Mouse (Mus musculus) E14TG2a.4 (cell line): Measurements from ENCODE around the gene Cdk17.

Source experiments
- H3K27me3 ChIP-seq: 2 replicates; pipeline ENCODE4 v1.6.1; 2014; ENCODE audit warnings: low read length, control low read depth; ENCODE audit not compliant: insufficient read depth
- H3K36me3 ChIP-seq: 2 replicates; pipeline ENCODE4 v1.6.1; 2014; ENCODE audit warnings: low read length, control low read depth; ENCODE audit not compliant: insufficient read depth
- H3K4me1 ChIP-seq: replicated peaks from 2 replicates; pipeline ENCODE4 v1.6.1; 2014; ENCODE audit warnings: low read depth, low read length, control low read depth
- H3K4me3 ChIP-seq: replicated peaks from 2 replicates; pipeline ENCODE4 v1.5.1; 2014; ENCODE audit warnings: mild to moderate bottlenecking, low read length
- H3K9me3 ChIP-seq: 2 replicates; pipeline ENCODE4 v1.6.1; 2014; ENCODE audit warnings: low read length, control low read depth
- CTCF ChIP-seq: conservative IDR thresholded peaks from 2 replicates; pipeline ENCODE4 v1.5.1; 2014; ENCODE audit warnings: low read length
- NANOG ChIP-seq: IDR thresholded peaks from 2 replicates; pipeline ENCODE4 v1.6.1; 2014; ENCODE audit warnings: borderline replicate concordance, low read length, mixed read lengths
- POU5F1 ChIP-seq: IDR thresholded peaks from 2 replicates; pipeline ENCODE4 v1.6.1; 2014; ENCODE audit warnings: low read length, borderline replicate concordance

The Cdk17 gene

GRCm38 (mm10) chr10:93310721-93311411, 150.2 kb downstream of the Cdk17 start, which contains the start of gene Elk3:
Gene Elk3 (minus strand): TSS chr10:93311135.
- Histone ChIP-seq H3K4me1 (peaks cover 30% of the 10 kb centered on the region), H3K27me3 (peaks cover 21% of the 10 kb centered on the region), H3K36me3 (no peaks in the 10 kb centered on the region), H3K9me3 (no peaks in the 10 kb centered on the region), H3K4me3 (peak within 1 kb of the TSS; percentile 79)
- TF ChIP-seq CTCF (no peak), NANOG (no peak), POU5F1 (no peak)

- Histone ChIP-seq H3K9me3 (no peaks in the 10 kb centered on the region), H3K27me3 (peaks cover 21% of the 10 kb centered on the region), H3K36me3 (no peaks in the 10 kb centered on the region), H3K4me3 (peak overlapping the region; percentile 79), H3K4me1 (peaks cover 27% of the 10 kb centered on the region)
- TF ChIP-seq POU5F1, result no peak
- no peak for TF ChIP-seq NANOG
- no peak for TF ChIP-seq CTCF
Measured at GRCm38 (mm10) chr10:93311576-93311975, 150.9 kb downstream of the Cdk17 start.
